Mouse (Mus musculus) liver (tissue): Measurements from ENCODE around the gene Ttc7b.

Experiments
- DNase-seq: peaks from one replicate; pipeline ENCODE4 v3.0.0-alpha.2; 2020; ENCODE audit warnings: mixed read lengths

The Ttc7b gene

DNA sequence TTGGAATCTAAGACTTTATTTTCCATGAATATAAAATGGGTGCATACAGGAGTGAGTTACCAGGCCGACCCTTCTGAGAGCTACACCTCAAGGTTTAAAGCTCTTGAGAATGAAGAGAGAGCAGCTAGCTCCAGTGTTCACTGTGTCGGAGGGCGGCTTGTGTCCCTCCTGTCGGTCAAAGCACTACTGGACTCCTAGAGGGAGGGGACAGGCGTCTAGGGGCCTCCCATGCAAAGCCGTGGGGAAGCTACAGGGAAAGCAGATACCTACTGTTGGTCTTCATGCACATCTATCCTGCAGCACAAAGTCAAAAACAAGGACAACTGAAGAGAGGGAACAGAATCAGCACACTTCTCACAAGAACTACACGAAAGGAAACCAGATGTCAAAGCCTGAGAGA is 74.9 kb downstream of the Ttc7b start:
- no peak for DNase-seq

GRCm38 (mm10) chr12:100445271-100445670 is 75.4 kb downstream of the Ttc7b start:
- no peak for DNase-seq

- no peak for DNase-seq
These were observed 75.9 kb downstream of the Ttc7b start for GRCm38 (mm10) chr12:100444671-100445165.

GRCm38 (mm10) chr12:100443452-100443851 is 77.2 kb downstream of the Ttc7b start:
- no peak for DNase-seq

GRCm38 (mm10) chr12:100441609-100442008 is 79.0 kb downstream of the Ttc7b start:
- DNase-seq: no peak

DNA sequence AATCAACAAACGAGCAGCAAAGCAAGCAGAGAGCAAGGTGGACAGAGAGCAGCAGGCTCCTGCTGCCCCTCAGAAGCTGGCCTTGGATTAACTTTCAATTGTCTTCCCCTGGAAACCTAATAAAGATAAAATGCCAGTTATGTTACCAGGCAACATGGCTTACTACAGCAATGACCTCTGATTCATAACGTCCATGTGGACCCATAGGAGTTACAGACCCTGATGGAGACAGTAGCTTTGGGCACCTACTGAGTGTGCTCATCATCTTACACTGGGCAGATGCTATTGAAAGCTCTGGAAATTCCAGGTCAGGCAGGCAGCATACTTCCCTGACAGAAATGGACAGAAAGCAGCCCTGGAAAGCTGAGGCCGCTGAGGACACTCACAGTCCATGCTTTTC is 80.7 kb downstream of the Ttc7b start:
- DNase-seq: no peak

DNA sequence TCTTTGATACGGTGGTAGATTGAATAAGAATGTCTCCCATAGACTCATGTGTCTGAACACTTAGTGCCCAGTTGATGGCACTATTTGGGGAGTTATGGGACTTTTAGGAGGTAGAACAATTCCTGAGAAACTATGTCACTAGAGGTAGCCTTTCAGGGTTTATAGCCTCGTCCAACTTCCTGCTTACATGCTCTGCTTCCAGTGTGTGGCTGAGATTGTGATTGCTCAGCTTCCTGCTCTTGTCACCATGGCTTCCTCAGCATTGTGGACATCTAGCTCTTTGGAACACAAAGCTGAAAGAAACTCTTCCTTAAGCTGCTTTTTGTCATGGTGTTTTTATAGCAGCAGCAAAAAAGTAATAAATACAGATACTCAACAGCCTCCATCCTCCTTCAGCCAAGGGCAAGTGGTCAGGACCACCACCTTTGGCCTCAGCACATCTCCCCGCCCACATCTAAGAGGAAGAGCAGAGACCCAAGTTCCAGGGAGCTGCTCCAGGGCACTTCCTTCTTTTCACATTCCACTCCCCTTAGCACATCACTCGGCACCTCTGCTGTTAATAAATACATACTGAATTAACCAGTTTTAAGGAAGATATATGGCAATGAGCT is 81.4 kb downstream of the Ttc7b start:
- DNase-seq: no peak

DNA sequence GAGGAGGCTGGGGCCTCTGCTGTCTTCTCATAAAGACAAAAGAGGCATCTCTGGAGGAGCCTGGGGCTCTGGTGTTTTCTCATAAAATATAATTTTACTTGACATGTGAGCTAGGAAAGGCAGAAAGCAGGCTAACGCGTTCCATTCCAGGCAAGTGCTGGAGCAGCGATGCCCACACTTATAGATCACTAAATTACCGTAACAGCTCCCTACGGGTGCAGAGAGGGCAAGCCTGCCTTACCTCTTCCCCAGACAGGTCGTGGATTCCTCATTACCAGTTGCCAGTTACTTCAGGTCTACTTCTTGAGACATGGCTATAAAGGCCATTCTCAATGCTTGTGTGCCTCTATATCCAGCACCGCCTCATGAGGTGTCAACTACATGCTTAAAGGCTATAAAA is 82.1 kb downstream of the Ttc7b start:
- no peak for DNase-seq

DNA sequence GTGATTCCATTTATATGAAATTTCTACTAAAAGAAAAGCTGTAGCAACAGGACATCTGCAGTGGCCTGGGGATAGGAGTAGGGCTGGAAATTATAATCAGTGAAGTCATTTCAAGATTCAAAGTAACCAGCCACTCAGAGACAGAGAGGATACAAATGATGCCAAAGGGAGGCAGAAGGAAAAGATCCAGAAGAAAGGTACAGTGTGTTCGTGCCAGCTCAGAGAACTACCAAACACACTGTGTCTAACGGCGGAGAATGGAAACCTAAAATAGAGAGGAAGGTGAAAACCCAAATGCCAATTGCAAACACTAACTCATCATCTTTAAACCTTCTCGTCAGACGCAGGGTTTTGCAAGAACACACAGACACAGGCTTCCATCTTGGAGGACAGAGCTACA is 82.8 kb downstream of the Ttc7b start:
- no peak for DNase-seq

DNA sequence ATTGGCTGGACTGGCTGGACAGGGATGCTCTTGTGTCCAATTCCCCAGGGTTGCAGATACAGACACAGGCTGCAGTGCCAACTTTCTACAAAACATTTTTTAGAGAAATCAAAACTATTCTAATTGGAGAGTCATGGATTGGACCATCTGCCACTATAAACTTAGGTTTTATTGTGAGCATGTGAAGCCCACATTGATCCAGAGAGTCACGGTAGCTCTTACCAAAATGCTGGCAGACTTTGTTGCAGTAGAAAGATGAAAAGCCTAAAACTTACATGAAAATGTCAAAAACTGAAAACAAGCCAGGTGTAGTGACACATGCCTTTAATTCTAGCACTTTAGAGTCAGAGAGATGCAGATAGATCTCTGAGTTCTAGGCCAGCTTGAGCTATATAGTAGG is 84.9 kb downstream of the Ttc7b start:
- no peak for DNase-seq

GRCm38 (mm10) chr12:100431830-100432229 is 88.8 kb downstream of the Ttc7b start:
- DNase-seq: no peak

DNA sequence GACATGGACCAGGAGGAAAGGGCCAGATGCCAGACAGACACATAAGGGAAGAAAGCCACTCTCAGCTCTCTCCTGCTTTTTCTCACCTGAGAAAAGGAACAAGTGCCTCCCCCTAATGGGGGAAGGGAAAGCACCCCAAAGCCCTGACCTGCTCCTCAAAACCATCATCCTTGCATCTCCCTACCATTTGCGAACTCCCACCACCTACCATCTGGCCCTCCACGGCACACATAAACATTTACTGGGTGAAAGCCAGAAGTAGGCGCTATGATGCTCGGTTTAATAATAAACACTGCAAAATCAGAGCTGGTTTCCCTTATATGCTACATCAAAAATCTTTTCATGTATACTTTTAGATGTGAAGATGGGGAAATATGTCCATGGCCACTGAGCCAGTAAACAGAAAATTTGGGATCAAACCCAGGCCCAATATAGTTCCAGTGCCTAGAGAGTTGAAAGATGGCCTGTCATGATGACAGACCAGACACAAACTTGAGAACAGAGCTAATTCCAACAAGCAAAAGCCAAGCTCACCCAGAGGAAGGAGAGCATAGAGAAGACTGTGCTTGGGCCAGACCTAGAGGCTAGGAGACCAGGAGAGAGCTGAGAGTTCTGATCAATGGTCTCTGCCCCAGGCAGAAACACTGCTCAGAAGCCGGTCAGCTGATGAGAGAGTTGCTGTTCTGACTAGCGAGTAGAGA is 91.1 kb downstream of the Ttc7b start:
- DNase-seq: no peak

- DNase-seq: no peak
These were observed 92.4 kb downstream of the Ttc7b start for GRCm38 (mm10) chr12:100428183-100428582.

DNA sequence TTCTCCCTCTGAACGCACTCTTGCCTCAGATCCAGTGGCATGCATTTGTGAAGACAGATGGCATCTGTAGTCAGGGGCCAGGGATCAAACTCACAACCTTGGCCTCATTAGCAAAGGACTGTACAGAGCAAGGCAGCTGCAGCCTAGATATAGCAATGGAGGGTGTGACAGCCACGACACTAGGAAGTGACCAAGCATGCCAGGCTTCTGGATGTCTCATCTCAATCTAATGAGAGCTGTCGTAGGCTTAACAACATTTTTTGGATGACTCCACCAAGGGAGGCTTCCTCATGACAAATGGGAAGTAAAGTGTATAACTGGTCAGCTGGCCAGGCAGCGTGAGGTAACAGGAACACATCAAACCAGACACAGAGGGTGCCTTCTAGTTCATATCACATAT is 94.4 kb downstream of the Ttc7b start:
- DNase-seq: no peak

DNA sequence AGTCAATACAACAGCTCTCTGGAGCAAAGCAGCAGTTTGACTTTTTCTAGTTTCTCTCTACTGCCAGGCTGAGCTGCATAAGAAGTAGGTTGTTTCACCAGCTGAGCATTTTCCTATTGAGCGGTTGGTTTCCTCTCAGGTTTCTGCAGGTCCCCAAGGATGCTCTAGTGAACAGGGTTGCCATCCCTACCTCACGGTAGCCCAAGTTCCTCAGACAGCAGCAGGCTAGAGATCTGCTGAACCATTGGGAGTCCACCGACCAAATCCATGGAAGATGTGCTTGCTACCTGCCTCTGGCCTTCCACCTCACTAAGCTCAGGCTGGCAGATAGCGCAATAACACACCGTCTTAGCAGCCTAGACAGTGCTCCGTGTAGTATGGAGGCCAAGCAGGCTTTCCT is 95.6 kb downstream of the Ttc7b start:
- DNase-seq: no peak

DNA sequence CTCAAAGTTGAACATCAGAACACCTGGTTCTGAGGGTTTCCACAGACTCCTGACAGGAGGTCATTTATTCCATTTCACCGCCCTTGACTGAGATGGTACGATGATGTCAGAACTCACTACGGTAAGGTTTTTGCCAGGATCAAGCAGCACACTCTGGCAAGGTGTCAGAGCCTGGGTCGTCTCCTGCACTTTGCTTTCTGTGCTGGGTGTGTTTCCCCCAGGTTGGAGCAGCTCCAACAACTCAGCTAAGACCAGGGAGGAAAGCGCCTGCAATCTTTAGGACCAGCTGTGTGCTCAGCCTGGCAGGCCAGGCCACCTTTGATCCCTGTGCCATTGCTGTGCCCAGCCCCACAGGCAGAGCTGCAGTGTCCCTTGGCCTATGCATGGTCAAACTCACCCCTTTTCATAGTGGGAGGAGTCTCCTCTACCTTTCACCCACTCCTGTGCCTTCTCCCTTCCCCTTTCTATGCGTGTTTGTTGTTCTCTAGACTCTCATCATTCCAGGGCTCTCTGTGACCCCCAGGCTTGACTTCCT is 98.3 kb downstream of the Ttc7b start:
- no peak for DNase-seq

- DNase-seq: peak; percentile 11
These were observed 99.1 kb downstream of the Ttc7b start for GRCm38 (mm10) chr12:100421538-100421937.

GRCm38 (mm10) chr12:100420903-100421302 is 99.7 kb downstream of the Ttc7b start:
- no peak for DNase-seq

- no peak for DNase-seq
These were observed 100.4 kb downstream of the Ttc7b start for GRCm38 (mm10) chr12:100419946-100420874.

DNA sequence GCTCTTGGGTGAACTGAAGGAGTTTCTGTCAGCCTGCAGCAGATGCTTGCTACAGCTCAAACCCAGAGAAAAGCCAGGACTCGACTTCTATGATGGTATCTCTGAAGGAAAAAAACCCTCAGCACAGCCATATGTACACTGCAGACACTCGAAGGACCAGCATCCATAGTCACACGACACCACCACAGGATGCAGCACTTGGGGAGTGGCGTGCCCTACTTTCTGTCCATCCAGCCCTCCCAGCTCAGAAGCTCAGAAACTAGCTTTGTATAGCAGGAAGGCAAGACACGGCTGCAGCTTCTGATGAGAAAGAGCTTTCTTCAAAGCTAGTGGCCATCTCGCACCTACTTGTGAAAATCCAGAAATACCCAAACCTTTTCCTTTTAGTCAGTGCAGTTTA is 104.8 kb downstream of the Ttc7b start:
- DNase-seq: no peak

GRCm38 (mm10) chr12:100414717-100415398 is 105.8 kb downstream of the Ttc7b start:
- no peak for DNase-seq

- DNase-seq: no peak
These were observed 111.9 kb downstream of the Ttc7b start for GRCm38 (mm10) chr12:100408714-100409113.

DNA sequence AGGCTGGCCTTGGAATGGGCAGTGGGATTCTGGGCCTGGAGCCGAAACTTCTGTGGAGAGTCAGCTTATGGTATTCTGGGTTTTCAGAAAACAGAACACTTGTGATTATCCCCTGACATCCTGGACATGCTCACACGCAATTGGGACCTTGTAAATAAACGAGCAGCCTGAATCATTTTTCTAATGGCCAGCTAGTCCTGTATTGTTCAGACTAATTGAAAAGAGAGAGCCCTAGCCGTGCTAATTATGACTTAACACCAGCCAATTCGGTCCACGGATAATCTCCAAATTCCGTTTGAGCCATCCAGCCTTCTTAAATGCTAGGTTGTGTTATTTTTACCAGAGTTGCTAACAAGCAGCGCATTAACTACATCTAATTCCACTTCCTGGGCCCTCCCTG is 112.5 kb downstream of the Ttc7b start:
- DNase-seq: no peak
